Mouse (Mus musculus) ES-CJ7 (cell line): ENCODE data around the gene Gas7.

Experiments
- DNase-seq: peaks from one replicate; pipeline ENCODE4 v3.0.0; 2011; ENCODE audit warnings: low read depth, low spot score

Gas7 gene

DNA sequence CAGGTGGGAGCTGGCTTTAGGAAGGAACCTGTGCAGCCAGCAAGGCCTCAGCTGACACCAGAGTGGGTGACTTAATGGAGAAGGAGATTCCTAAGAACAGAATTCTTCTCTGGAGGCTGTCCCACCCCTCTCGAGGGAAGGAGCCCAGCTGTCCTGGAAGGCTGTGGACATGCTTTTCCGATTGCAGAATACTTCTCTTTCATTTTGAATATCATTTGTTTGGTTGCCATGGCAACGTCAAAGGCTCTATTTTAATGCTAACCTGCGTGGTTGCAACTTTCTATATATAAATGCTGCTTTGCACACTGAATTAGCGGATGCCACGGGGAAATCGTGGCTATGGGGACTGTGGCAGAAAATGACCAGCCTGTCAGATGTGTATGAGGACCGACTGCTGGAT is 115.7 kb downstream of the Gas7 start:
- no peak for DNase-seq

DNA sequence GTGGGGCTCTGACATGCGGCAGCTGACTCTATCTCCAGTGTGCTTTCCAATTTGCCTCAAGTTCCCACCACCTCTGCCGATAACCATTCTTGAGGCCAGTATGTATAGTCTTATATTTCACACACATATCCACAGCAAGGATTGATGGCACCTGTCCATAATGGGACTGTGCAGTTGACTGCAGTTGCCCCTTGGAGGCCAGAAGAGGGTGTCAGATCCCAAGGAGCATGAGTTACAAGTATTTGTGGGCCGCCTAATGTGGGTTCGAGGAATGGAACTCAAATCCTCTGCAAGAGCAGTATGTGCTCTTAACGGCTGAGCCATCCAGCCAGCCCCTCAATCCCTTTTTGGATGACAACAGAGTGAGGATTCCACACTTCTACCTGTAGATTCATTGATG is 119.1 kb downstream of the Gas7 start:
- DNase-seq: no peak

GRCm38 (mm10) chr11:67577472-67577871 is 122.2 kb downstream of the Gas7 start:
- DNase-seq: no peak

GRCm38 (mm10) chr11:67577994-67578393 is 122.8 kb downstream of the Gas7 start:
- DNase-seq: no peak

GRCm38 (mm10) chr11:67579136-67579535 is 123.9 kb downstream of the Gas7 start:
- DNase-seq: no peak

- no peak for DNase-seq
Observed at GRCm38 (mm10) chr11:67581549-67581948, 126.3 kb downstream of the Gas7 start.

GRCm38 (mm10) chr11:67582570-67582969 is 127.3 kb downstream of the Gas7 start:
- no peak for DNase-seq

DNA sequence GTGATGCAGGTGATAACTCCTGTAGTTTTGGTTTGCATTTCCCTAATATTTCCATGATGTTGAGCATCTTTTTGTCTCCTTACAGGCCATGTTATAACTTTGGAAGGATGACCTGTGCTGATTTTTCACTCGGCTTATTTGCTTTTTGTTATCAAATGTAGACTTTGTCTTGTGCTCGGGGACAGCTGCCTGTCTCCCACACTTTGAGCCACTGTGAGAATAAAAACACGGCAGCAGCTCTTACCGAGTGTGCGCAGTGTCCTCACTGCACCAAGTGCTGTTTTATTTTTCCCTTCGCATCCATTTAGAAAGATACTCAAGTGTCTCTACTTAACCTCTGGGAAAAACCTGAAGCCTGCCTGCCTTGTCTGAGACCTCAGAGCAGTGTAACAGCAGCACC is 129.8 kb downstream of the Gas7 start:
- DNase-seq: no peak

- no peak for DNase-seq
Observed at GRCm38 (mm10) chr11:67585629-67586028, 130.4 kb downstream of the Gas7 start.

GRCm38 (mm10) chr11:67586231-67586994 is 131.2 kb downstream of the Gas7 start:
- DNase-seq: no peak

DNA sequence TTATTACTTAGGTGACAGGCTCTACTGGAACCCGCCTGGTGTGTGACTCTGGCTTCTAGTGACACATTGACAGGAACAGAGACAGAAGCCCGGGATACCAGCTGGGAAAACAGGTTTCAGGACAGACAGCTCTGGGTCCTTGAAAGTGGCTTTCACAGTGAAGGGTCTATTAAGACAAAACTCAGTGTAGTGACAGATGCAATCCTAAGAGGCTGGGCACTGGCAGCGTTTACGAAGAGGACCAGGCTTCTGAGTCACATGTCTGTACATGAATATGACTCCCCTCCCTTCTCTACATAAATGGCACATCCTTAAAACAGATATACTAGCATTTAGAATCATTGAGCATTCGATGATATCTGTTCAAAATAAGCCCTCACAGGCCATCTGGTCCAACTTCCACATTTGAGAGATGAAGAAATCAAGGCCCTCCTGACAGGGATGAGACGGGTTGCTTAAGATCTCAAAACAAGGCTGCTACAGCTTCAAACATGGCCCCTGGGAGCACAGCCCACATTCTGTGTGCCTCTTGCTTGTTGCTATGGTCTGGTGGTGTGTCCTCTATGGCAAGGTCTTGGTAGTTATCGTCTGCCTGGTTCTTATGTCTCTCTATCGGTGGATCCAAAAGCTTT is 133.1 kb downstream of the Gas7 start:
- DNase-seq: no peak

DNA sequence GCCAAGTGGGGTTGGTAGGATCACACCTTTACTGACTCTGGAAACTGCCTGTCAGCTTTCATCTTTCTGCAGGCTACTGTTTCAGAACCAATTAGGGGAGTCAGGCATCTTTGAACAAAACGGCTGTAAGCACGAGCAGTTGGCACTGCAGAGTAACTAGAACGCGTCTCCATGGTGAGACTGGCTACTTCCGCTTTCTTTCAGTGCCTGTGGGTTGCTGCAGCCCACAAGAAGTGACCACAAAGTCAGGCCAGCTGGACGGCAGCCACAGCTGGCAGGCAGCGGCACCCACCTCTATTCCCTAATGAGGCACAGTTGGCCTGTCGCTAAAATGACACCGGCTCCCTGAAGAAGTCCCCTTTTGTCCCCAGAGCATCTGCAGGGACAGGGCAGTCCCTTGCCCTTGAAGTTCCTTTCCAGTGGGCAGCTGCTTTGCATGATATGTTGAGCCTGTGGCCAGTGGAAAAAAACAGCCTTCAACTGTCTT is 133.6 kb downstream of the Gas7 start:
- DNase-seq: no peak

- no peak for DNase-seq
Observed at GRCm38 (mm10) chr11:67596233-67596632, 141.0 kb downstream of the Gas7 start.

DNA sequence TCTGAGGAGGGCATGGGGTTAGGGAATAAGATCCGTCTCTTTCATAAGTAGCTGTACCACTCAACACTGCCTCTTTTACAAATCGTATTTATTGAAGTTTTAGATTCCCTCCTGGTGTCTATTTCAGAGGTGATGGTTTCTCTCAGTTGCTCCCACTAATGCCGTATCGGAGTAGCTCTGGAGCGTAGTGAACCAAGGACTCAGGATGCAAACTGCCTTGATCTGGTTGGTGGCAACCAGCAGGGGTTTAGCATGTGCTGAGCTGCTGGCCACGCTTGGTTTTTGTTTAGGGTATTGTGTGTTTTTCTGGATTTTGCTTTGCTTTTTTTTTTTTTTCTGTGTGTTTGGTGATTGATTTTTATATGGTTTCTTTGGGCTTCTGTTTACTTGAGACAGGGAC is 141.6 kb downstream of the Gas7 start:
- no peak for DNase-seq

DNA sequence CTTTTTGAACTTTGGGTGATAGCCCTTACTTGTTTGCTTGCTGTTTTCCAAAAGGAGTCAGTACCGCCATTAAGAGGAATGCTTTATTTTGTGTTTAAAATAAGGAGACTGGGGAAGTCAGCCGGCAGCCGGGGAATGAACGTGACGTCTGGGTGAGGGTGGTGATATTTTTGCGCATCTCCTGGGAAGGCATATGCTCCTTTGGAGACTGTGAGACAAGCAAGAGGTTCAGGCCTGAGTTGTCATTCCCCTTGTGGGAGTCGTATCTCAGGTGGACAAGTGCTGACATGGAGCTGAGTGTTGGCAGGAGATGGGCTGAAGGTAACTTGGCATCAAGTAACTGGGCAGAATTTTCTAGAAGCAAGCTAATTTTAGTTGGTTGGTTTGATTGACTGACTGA is 142.2 kb downstream of the Gas7 start:
- no peak for DNase-seq

GRCm38 (mm10) chr11:67599141-67599540 is 143.9 kb downstream of the Gas7 start:
- DNase-seq: no peak

DNA sequence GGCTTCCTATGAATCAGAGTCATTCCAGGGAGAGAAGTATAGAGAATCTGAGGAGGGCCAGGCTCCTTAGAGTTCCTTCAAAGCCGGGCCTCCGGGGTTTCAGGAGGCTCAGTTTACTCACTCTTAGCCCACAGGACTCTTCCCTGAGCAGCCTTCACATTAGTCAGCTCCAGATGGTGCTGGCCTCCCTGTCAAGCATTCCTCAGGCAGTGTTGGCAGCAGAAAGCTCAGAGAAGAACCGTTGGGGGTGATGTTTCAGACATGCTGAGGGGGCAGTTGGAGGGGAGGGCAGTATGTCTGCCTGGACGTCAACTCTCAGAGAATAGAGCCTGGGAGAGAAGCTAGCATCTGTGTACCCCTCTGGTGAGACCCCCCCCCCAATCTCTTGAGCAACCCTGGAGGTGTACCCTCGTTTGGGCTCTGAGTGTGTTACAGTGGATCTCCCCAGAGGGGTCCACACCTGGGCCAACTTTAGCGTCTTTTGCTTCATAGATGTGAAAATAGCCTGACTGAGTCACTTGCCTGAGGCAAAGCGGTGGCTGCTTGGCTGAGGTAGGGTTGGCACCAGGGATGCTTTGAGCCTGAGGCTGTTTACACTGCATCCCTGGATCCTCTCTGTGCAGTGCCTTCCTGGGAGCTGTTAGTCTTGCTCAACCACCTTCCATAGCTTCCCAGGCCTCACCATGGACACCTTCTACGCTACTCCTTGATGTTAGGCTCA is 145.6 kb downstream of the Gas7 start:
- no peak for DNase-seq

GRCm38 (mm10) chr11:67602711-67603369 is 147.6 kb downstream of the Gas7 start:
- DNase-seq: no peak

DNA sequence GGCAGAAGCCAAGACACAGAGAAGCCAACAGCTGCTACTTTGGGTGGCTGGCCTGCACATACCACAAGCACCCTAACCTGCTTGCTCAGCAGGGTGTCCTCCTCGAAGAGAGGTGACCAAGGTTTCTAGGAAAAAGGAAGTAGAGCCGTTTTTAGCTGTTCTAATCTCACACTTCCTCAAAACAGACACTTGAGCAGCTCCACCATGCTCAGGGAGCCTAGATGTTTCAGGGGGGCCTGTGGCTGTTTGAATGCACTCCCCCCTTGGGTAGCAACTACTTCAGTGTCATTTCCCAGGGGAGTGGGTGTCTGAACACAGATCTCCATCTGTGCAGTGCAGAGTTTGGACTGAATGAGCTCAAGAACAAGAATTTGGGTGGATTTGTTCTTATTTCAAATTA is 149.2 kb downstream of the Gas7 start:
- no peak for DNase-seq

DNA sequence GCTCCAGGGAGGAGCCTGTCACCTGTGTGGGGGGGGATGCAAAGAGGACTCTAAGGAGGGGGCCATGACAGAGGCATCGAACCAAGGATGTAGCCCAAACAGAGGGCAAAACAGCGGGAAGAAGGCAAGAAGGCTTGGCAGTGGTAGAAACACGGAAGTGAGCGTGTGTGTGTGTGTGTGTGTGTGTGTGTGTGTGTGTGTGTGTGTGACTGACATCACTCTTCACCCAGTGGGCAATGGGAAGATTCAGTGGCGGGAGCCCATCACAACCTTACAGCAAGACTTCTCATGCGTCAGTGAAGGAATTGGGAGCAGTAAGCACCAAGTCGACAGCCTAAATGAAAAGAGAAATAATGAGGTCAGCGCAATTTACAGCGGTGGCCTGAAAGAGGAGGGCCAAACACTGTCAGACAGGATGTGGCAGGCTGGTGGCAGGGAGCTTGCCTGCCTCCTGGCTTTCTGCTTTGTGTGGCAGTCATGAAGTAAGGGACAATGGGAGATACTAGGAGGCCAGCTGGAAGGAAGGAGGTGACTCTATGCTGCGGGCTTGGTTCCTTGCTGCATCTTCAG is 153.0 kb downstream of the Gas7 start:
- no peak for DNase-seq

GRCm38 (mm10) chr11:67612158-67612839 is 157.1 kb downstream of the Gas7 start:
- no peak for DNase-seq
